Mouse (Mus musculus): ENCODE results near the gene Fut2. TPM values are rescaled to one million over a fixed set of nuclear protein-coding genes. Genes with fewer than 3 reads are reported as not detected.
"Not testable (repeated sequence)": the region's sequence is repeated elsewhere in the genome, so short reads cannot be mapped to it uniquely, and the experiment has no call there.

The Fut2 gene
- total RNA-seq, 2 experiments from 2014 or later, result 0.51 to 1.2 TPM

GRCm38 (mm10) chr7:45679966-45680621, 13.9 kb upstream of the Fut2 start:
- no peak for DNase-seq
- intact Hi-C loops (cut with DNase I), result no loop called here

GRCm38 (mm10) chr7:45678513-45678912, 12.3 kb upstream of the Fut2 start:
- intact Hi-C loops (cut with DNase I), result no loop called here

GRCm38 (mm10) chr7:45677627-45678295, 11.6 kb upstream of the Fut2 start:
- DNase-seq, result no peak
- intact Hi-C loops (cut with DNase I), result no loop called here

More at GRCm38 (mm10) chr7:45678513-45678912, 12.3 kb upstream of the Fut2 start:
- DNase-seq, result no peak

- no peak for DNase-seq
- intact Hi-C loops (cut with DNase I), result loop anchor here (5.0 kb wide), 1 partner anchor 52 kb away; the partner anchor contains the start of genes Fgf21 and Fut1
Measured at GRCm38 (mm10) chr7:45668921-45669320, 2.7 kb upstream of the Fut2 start.

- intact Hi-C loops (cut with DNase I), result loop anchor here (5.0 kb wide), 1 partner anchor 50 kb away; the partner anchor contains the start of genes Fgf21 and Fut1
- no peak for DNase-seq
Measured at GRCm38 (mm10) chr7:45667761-45668160, 1.6 kb upstream of the Fut2 start.

GRCm38 (mm10) chr7:45665303-45666138, 673 bp downstream of the Fut2 start:
- DNase-seq, result no peak
- intact Hi-C loops (cut with DNase I), result loop anchor here (5.0 kb wide), 1 partner anchor 48 kb away; the partner anchor contains the start of genes Fgf21 and Fut1

- intact Hi-C loops (cut with DNase I); DNase-seq: not testable (repeated sequence)
Measured at GRCm38 (mm10) chr7:45661702-45662101, 4.5 kb downstream of the Fut2 start.

GRCm38 (mm10) chr7:45660746-45661478, 5.3 kb downstream of the Fut2 start:
- intact Hi-C loops (cut with DNase I), result no loop called here

GRCm38 (mm10) chr7:45654424-45655047, 11.7 kb downstream of the Fut2 start:
- intact Hi-C loops (cut with DNase I), result loop anchor here (5.0 kb wide), 1 partner anchor 38 kb away; the partner anchor contains the start of gene Sec1
- DNase-seq, result no peak

More at GRCm38 (mm10) chr7:45660746-45661478, 5.3 kb downstream of the Fut2 start:
- no peak for DNase-seq

GRCm38 (mm10) chr7:45650484-45650883, 15.7 kb downstream of the Fut2 start:
- intact Hi-C loops (cut with DNase I); DNase-seq: not testable (repeated sequence)

GRCm38 (mm10) chr7:45649351-45649750, 16.8 kb downstream of the Fut2 start:
- intact Hi-C loops (cut with DNase I), result no loop called here

GRCm38 (mm10) chr7:45646671-45647070, 19.5 kb downstream of the Fut2 start:
- intact Hi-C loops (cut with DNase I), result loop anchor here (2.0 kb wide), 1 partner anchor 36 kb away; no protein-coding TSS in a partner anchor
- no peak for DNase-seq

More at GRCm38 (mm10) chr7:45649351-45649750, 16.8 kb downstream of the Fut2 start:
- DNase-seq, result peak in 1 of 2 experiments; percentile 48

GRCm38 (mm10) chr7:45645591-45645971, 20.6 kb downstream of the Fut2 start:
- DNase-seq, result no peak
- intact Hi-C loops (cut with DNase I), result no loop called here

GRCm38 (mm10) chr7:45644872-45645590, 21.2 kb downstream of the Fut2 start:
- intact Hi-C loops (cut with DNase I), result no loop called here
- no peak for DNase-seq

GRCm38 (mm10) chr7:45644183-45644582, 22.0 kb downstream of the Fut2 start:
- intact Hi-C loops (cut with DNase I), result no loop called here
- DNase-seq, result no peak

GRCm38 (mm10) chr7:45643441-45644178, 22.6 kb downstream of the Fut2 start:
- intact Hi-C loops (cut with DNase I), result no loop called here

GRCm38 (mm10) chr7:45642503-45643255, 23.5 kb downstream of the Fut2 start:
- no peak for DNase-seq
- intact Hi-C loops (cut with DNase I), result no loop called here

More at GRCm38 (mm10) chr7:45643441-45644178, 22.6 kb downstream of the Fut2 start:
- DNase-seq, result peak; percentile 88 to 97
